Mouse (Mus musculus) kidney, adult 2 months (tissue): ENCODE results near the gene Ntrk1. TPM values are rescaled to one million over a fixed set of nuclear protein-coding genes. Genes with fewer than 3 reads are reported as not detected.
A peak's percentile ranks its signal among the peaks of the same experiment; 100 is the strongest.

Source experiments
- DNase-seq: peaks from one replicate; pipeline ENCODE4 v3.0.0; 2021
- H3K27ac ChIP-seq: fragments of 200-500 bp; 2 replicates; pipeline ENCODE4 v1.5.1; 2012; ENCODE audit warnings: low read depth, low read length, control low read depth, inconsistent platforms; ENCODE audit not compliant: insufficient read depth
- H3K27me3 ChIP-seq: fragments of 200-500 bp; replicated peaks from 2 replicates; pipeline ENCODE4 v1.6.1; 2012; ENCODE audit warnings: mild to moderate bottlenecking, moderate library complexity, low read length, inconsistent platforms; ENCODE audit not compliant: control insufficient read depth, insufficient read depth
- H3K36me3 ChIP-seq: fragments of 200-500 bp; 2 replicates; pipeline ENCODE4 v1.6.1; 2012; ENCODE audit warnings: mild to moderate bottlenecking, moderate library complexity, low read length, inconsistent platforms; ENCODE audit not compliant: control insufficient read depth, insufficient read depth
- H3K4me1 ChIP-seq: fragments of 200-500 bp; 2 replicates; pipeline ENCODE4 v1.6.1; 2011; ENCODE audit warnings: low read length; ENCODE audit not compliant: control insufficient read depth, insufficient read depth
- H3K4me3 ChIP-seq: fragments of 200-500 bp; 2 replicates; pipeline ENCODE4 v1.5.1; 2011; ENCODE audit warnings: mild to moderate bottlenecking, low read depth, low read length, control low read depth; ENCODE audit not compliant: insufficient read depth
- CTCF ChIP-seq: fragments of 200-500 bp; conservative IDR thresholded peaks from 2 replicates; pipeline ENCODE4 v1.5.1; 2011; ENCODE audit warnings: low read depth, mild to moderate bottlenecking, control low read depth, low read length, moderate library complexity, mixed read lengths; ENCODE audit not compliant: insufficient read depth, insufficient read length
- POLR2A ChIP-seq: fragments of 200-500 bp; IDR thresholded peaks from one replicate; pipeline ENCODE4 v1.6.1; 2011; ENCODE audit warnings: low read depth, low read length, control low read depth
- WGBS: fragments of 180-500 bp; shearing (Covaris S2); methylation state at CpG from one replicate; pipeline ENCODE4 v1.1.7; 2018; 5-methylcytosine and 5-hydroxymethylcytosine counted together
- polyA plus RNA-seq: library from polyadenylated mRNA; depleted of rRNA; stranded (reverse); fragments of >200 nt; gene quantifications from 2 replicates; pipeline ENCODE4 v1.2.3, GENCODE M21; 2012

Ntrk1 gene
- polyA plus RNA-seq, 1 experiment: 4.5 TPM

DNA sequence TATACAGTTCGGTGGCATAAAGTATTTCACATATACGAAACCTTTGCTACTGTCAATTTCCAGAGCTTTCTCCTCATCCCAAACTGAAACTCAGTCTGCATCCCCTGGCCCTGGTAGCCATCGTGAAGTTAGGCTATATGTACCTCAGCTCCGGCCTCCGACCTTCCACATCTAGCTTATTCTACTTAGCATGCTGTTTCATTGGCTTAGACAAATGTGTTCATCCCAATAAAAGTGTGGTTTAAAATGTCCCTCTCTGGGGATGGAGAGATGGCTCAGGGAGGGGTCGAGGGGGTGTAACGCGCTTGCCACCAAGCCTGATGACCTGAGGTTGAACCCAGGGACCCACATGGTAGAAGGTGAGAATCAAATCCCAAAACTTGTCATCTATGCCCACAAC, 25.5 kb downstream of the Ntrk1 start:
- 77% methylated on average over 8 of the region's 8 CpGs for WGBS
- no peak overlapping the region for H3K27ac ChIP-seq

DNA sequence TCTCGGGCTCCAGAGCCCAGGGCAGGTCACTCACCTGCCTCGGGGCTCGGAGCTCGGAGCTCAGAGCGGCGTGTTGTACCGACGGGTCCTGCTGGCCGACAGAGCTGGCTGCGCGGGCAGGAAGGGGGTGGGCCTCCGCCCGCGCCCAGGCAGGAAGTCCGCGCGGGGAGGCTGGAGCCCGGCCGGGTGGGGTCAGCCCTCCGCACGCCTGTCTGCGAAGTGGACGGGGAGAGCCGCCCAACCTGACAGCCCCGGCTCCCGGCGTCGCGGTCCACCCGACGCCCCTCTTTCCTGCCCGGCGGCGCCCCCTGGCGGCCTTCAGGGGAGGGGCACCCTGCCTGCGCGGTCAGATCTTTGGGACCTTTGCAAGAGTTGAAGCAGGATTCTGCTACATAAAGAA, 26.1 kb downstream of the Ntrk1 start:
- WGBS: under 1% methylated on average over 37 of the region's 37 CpGs
- Histone ChIP-seq H3K4me3 (peak overlapping the region; percentile 72), H3K4me1 (0 out of 2 replicates have a peak, but pooled peaks cover 4% of the 10 kb centered on the region), H3K27me3 (no peaks in the 10 kb centered on the region), H3K27ac (peak overlapping the region; percentile 86), H3K36me3 (no peaks in the 10 kb centered on the region)
- peak; percentile 92 for DNase-seq
- TF ChIP-seq CTCF (peak; percentile 71), POLR2A (peak; percentile 42)

More for the DNA sequence above, 25.5 kb downstream of the Ntrk1 start:
- 0 out of 2 replicates have a peak, but pooled peaks cover 4% of the 10 kb centered on the region for H3K4me1 ChIP-seq
- DNase-seq: no peak
- H3K27me3 ChIP-seq: no peaks in the 10 kb centered on the region
- H3K4me3 ChIP-seq: no peak overlapping the region
- no peaks in the 10 kb centered on the region for H3K36me3 ChIP-seq
- TF ChIP-seq CTCF: no peak
- no peak for TF ChIP-seq POLR2A

- TF ChIP-seq POLR2A (no peak), CTCF (no peak)
- peak overlapping the region; percentile 86 for H3K27ac ChIP-seq
- 0 out of 2 replicates have a peak, but pooled peaks cover 4% of the 10 kb centered on the region for H3K4me1 ChIP-seq
- H3K27me3 ChIP-seq: no peaks in the 10 kb centered on the region
- no peak for DNase-seq
- H3K4me3 ChIP-seq: peak overlapping the region; percentile 72
- no peaks in the 10 kb centered on the region for H3K36me3 ChIP-seq
- 31% methylated on average over 6 of the region's 6 CpGs for WGBS
Observed at GRCm38 (mm10) chr3:87768431-87768830, 26.5 kb downstream of the Ntrk1 start.

DNA sequence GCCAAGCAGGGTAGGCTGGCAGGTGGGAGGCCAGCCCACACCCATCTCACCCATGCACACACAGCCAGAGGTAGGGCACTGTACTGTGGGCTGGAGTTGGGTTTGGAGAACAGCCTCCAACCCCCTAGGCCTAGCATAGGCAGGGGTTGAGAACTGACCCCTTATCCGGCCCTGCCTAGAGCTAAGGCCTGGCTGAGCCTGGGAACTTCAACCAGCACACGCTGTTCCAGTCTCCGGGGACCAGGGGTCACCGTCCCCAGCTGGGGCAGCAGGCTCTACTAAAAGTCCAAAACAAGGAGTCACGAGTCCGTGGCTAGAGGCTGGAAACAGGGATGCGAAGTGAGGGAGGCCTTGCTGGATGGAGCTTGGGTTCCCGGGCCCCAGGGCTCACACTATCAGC, 27.2 kb downstream of the Ntrk1 start:
- no peaks in the 10 kb centered on the region for H3K27me3 ChIP-seq
- peak overlapping the region; percentile 86 for H3K27ac ChIP-seq
- H3K36me3 ChIP-seq: no peaks in the 10 kb centered on the region
- peak overlapping the region; percentile 72 for H3K4me3 ChIP-seq
- H3K4me1 ChIP-seq: 0 out of 2 replicates have a peak, but pooled peaks cover 7% of the 10 kb centered on the region
- DNase-seq: peak; percentile 78
- TF ChIP-seq CTCF (no peak), POLR2A (no peak)
- WGBS: 26% methylated on average over 8 of the region's 8 CpGs

DNA sequence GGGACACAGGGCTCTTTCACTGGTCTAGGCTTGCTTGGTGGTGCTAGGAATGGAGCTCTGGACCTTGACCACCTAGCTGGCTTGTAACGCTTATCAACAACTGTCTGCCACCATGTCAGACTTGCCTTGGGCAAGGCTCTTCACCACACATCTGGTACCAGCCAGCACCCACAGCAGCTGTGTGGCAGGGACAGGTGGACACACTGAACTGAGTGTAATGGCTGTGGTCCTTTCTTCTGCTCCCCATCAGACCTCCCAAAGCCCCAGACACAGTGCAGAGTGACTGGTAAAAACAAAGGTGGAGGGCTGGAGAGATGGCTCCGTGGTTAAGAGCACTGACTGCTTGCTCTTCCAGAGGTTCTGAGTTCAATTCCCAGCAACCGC, 28.7 kb downstream of the Ntrk1 start:
- DNase-seq: no peak
- H3K36me3 ChIP-seq: no peaks in the 10 kb centered on the region
- peaks cover 9% of the 10 kb centered on the region; the same call in 1 of the 2 replicates for H3K4me1 ChIP-seq
- H3K27ac ChIP-seq: peak overlapping the region; percentile 89
- WGBS: 78% methylated on average over 3 of the region's 3 CpGs
- peak overlapping the region; percentile 6; the same call in 1 of the 2 replicates for H3K4me3 ChIP-seq
- no peak for TF ChIP-seq POLR2A
- no peak for TF ChIP-seq CTCF
- no peaks in the 10 kb centered on the region for H3K27me3 ChIP-seq

- H3K4me3 ChIP-seq: peak overlapping the region; percentile 17
- DNase-seq: no peak
Observed at GRCm38 (mm10) chr3:87765631-87766283, 29.2 kb downstream of the Ntrk1 start.

GRCm38 (mm10) chr3:87765091-87765490, 29.9 kb downstream of the Ntrk1 start:
- peak overlapping the region; percentile 89 for H3K27ac ChIP-seq
- H3K27me3 ChIP-seq: no peaks in the 10 kb centered on the region
- H3K4me1 ChIP-seq: peaks cover 7% of the 10 kb centered on the region; the same call in 1 of the 2 replicates
- H3K36me3 ChIP-seq: no peaks in the 10 kb centered on the region
- TF ChIP-seq CTCF (no peak), POLR2A (no peak)
- DNase-seq: peak; percentile 82
- 47% methylated on average over 10 of the region's 10 CpGs for WGBS
- H3K4me3 ChIP-seq: peak overlapping the region; percentile 43

More at GRCm38 (mm10) chr3:87765631-87766283, 29.2 kb downstream of the Ntrk1 start:
- no peaks in the 10 kb centered on the region for H3K36me3 ChIP-seq
- TF ChIP-seq CTCF (no peak), POLR2A (no peak)
- WGBS: 74% methylated on average over 5 of the region's 5 CpGs
- peak overlapping the region; percentile 89 for H3K27ac ChIP-seq
- peaks cover 7% of the 10 kb centered on the region; the same call in 1 of the 2 replicates for H3K4me1 ChIP-seq
- no peaks in the 10 kb centered on the region for H3K27me3 ChIP-seq
